Mouse (Mus musculus): ENCODE data around the gene Grik5.

DNA sequence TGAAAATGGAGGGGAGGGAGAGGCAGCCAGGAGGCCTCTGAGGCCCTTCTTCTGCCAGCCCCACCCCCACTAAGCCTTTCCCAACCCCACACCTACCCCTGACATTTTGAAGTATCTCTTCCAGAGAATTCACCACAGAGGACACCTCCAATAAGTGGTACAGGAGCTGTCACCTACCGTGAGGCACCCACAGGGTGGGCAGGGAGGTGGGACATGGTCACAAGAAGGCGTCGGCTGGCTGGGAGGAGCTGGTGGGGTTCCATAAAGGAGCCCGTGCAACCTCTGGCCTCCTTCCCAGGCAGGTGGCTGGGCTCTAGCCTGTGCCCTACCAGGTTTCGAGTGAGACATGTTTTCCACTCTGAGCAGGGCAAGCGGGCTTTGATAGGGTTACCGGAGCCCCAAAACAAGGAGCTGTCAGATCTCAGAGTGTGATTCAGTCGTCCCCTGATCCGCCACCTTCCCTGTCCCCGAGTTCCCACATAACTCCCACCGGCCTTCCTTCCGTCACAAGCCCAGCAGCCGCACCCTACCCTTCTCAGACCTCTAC, 49.2 kb upstream of the Grik5 start:
- no peak for TF ChIP-seq CTCF (IDR thresholded peaks at IDR 0.05; ENCODE audit: low read depth)
- no peak for TF ChIP-seq EP300 (optimal IDR thresholded peaks at IDR 0.05)
